Mouse (Mus musculus): ENCODE data around the gene Trim2. TPM values are rescaled to one million over a fixed set of nuclear protein-coding genes. Genes with fewer than 3 reads are reported as not detected.

Gene Trim2
- total RNA-seq, 2 experiments from 2014 or later = 438 to 456 TPM

GRCm38 (mm10) chr3:84288931-84289330 is 17.7 kb downstream of the Trim2 start:
- DNase-seq (ENCODE audit: low spot score in 2 of 2) = peak in 1 of 2 experiments; percentile 65

DNA sequence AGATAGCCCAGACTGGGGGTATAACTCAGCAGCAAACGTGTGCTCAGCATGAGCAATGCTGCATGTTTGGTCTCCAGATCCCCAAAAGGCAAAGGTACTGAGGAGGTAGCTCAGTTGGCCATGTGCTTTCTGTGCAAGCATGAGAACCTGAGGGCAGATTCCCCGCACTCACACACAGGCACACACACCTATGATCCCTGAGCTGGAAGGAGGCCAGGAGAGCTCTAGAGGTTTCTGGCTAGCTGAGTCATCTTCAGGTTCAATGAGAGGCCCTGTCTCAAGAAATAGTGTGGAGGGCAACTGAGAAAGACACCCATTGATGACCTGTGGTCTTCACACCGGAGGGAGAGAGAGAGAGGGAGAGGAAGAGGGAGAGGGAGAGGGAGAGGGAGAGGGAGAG is 19.4 kb downstream of the Trim2 start:
- DNase-seq (ENCODE audit: low spot score in 2 of 2) = no peak

DNA sequence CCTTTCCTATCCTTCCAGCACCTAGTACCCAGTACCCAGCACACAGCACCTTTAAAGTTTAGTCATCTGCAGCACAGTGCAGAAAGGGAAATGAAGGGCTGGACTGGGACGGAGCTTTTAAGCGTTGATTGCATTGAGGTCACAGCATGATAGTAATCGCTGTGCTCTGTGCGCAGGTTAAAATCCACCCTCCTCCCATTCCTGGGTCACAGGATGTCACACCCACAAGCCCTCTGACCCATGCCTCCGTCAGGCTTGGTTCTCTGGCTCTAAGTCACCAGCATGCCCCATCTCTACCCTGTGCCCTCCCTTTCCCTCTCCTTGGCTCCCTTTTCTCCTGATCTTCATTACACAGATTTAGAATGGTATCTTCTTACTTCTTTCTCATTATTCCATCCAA is 20.4 kb downstream of the Trim2 start:
- no peak for DNase-seq (ENCODE audit: low spot score in 2 of 2)

DNA sequence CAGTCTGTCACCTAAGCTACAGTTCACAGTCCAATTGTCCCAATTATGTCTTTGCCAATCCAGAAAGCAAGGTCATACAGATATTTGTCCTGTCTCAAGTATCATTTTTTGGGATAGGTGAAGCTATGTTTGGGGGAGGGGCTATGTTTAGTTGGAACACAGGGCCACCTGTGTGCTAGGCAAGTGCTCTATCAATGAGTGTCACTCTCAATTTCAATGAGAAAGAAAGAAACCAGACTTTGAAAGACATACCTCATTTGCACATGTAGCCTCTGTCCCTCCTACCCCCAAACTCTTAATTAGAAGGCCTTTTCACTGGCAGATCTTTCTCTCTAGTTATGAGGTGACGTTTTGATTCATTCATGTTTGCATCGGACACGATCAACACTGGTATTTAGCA is 21.9 kb downstream of the Trim2 start:
- no peak for DNase-seq (ENCODE audit: low spot score in 2 of 2)

DNA sequence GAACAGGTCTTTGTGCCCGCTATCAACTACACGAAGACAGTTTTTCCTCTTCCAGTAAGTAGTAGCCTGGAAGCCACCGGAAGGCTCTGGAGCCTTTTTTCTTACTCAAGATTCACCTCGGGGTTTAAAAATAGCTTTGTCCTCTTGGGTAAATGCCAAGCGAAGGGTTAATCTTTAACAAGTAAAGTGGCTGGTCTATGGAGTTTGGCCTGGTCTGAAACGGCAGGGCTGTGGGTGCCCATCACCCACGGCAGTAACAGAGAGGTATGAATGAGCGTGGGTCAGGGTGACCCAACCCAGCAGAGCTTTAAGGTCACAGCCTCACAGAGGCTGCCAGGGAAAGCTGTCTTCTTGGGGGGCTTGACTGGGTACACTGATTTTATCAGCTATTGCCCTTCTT is 23.2 kb downstream of the Trim2 start:
- no peak for DNase-seq (ENCODE audit: low spot score in 2 of 2)

DNA sequence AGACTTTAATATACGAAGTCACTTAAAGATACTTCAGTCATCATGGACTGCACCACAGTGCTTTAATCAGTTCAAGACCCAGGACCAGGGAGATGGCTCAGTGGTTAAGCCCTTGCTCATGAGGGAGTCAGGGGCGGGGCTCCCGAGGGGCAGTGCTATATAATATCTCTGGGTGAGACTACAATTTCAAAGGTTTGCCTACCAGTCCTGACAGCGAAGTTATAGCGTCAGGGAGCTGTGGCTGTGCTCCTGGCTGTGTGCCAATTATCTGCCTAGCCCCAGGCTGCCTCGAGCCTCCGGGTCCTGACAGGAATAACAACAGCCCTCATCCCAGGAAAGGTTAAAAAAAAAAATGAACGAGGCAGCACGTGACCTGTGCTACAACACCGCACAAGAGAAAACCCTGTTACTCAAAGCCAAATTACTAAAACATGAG is 24.7 kb downstream of the Trim2 start:
- DNase-seq (ENCODE audit: low spot score in 2 of 2) = no peak

- DNase-seq (ENCODE audit: low spot score in 2 of 2) = no peak
These were observed 27.9 kb downstream of the Trim2 start for GRCm38 (mm10) chr3:84278809-84279208.

DNA sequence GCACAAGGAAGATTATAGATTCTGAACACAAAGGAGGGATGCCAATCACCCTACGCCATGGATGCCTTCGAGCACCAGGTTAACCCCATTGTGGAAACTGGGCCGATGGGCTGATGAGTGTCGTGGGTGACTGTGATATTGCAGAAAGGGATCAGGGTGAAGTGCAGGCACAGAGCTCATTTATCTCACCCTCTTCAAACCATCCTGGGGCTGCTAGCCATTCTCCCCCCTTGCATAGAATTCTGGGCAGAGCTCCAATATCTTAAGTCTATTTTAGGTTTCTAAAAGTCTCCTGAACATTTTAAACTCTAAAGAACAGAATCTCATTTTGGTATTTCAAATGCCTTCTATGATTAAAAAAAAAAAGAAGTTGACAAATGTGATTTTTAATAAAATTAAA is 31.6 kb downstream of the Trim2 start:
- DNase-seq (ENCODE audit: low spot score in 2 of 2) = no peak

DNA sequence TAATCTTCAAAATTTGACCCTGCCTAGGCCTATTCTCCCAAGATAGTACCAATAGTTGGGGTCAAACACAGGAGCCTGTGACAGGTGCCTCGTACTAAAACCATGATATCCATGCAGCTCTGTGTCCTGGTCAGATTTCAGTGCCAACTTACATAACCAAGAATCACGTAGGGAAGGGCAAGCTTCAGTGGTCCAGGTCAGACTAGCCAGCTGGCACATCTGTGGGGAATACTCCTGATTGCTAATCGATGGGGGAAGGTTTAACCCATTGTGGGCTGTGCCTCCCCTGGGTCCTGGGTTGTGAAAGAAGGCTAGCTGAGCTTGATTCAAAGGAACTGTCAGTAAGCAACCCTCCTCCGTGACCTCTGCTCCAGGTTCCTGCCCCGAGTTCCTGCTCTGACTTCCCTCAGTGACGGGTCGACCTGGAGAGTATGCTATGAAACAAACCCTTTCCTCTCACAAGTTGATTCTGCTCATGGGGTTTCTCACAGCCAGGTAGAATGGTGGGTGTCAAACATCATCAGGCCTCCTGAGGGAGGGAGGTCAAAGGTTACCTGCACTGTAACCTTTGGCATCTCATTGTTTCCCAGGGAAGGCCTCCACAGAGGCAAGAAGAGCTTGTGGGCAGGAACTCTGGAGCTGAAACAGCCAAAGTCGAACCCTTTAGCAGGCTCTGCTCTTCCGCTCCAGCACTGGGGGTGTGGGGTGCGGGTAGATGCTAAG is 34.2 kb downstream of the Trim2 start:
- no peak for DNase-seq (ENCODE audit: low spot score in 2 of 2)

DNA sequence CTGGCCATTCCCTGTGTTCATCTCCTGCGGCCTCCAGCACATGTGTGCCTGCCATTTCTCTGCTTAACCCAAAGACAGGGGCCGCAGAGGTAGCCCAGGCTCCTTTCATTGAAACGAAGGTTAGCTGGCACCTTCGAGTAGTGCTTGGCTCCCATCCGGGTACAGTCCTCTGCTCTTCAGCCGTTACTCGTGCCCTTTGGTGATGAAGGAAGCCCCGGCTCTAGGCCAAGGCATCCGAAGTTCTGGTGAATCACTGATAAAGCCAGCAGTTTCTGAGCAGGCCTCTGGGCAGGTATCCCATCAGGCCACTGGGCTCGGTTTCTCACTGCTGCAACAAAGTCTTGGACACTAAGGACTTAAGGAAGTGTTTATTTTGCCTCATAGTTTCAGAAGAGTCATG is 34.9 kb downstream of the Trim2 start:
- DNase-seq (ENCODE audit: low spot score in 2 of 2) = no peak

GRCm38 (mm10) chr3:84271058-84271457 is 35.6 kb downstream of the Trim2 start:
- DNase-seq (ENCODE audit: low spot score in 2 of 2) = no peak

GRCm38 (mm10) chr3:84270624-84270995 is 36.1 kb downstream of the Trim2 start:
- DNase-seq (ENCODE audit: low spot score in 2 of 2) = no peak

DNA sequence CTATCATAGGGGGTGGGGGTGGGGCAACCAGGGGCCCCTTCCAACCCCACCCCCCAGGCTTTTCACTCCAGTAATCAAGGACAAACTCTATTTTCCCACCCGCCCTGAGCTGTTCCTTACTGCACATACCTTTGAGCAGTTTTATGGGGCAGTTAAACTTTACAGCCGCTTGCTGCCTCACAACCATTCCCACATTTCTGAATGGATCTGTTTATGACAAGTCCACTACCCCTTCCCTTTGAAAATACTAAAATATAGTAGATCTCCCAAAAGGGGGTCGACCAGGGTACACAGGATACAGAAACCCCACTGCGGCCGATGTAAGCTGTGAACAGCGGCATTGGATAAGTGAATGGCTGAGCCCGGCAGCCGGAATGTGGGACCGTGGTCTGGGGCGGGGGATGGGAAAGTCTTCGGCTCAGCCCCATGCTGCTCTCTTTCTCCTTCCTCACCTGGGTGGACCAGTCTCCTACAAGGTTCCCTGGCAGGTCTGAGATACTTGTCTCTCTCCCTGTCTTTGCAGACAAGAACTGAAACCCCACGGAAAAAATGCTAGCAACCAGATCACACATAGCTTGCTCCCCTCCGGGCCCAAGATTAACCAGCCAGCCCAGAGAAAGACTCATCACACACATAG is 36.6 kb downstream of the Trim2 start:
- no peak for DNase-seq (ENCODE audit: low spot score in 2 of 2)

DNA sequence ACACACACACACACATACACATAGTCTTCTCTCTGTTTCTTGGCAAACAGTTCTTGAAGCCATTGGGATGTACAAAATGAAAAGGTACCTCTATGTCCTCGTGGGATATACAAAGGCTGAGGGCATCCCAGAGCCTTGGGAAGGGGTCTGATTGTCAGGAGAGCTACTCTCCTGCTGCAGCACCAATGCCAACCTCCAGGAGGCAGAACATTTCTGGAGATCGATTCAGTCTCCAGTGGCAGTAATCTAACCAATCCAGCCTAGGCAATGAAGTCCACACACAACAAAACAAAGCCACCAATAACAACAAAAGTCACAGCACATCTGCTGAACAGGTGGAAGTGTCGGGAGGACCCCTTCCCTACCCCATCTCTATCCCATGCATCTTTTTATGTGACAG is 38.2 kb downstream of the Trim2 start:
- no peak for DNase-seq (ENCODE audit: low spot score in 2 of 2)

DNA sequence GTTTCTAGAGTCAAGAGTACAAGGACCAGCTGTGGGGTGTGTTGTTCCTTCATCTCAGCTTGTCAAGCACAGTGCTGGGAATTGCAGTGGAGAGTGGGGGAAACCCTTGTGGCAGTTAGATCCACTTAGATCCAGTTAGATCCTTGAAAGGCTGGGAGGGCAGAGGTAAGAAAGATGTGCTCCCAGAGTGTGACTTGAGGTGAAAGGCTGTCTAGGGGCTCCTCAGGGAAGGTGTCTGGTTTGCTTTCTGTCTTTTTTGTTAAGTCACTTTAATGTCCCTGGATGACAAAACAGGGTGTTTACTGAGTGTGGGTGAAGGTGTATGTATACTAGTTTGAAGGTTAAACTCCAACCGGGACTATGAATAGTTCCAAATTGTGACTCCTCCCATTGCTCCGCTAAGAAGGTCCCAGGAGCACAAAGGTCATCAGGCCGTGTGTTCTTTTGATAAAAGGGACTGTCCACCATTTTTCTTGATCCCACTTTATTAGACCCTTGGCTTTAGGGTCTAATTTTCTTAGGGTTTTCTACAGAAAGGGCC is 40.2 kb downstream of the Trim2 start:
- DNase-seq (ENCODE audit: low spot score in 2 of 2) = no peak

- no peak for DNase-seq (ENCODE audit: low spot score in 2 of 2)
These were observed 41.6 kb downstream of the Trim2 start for GRCm38 (mm10) chr3:84265084-84265483.

DNA sequence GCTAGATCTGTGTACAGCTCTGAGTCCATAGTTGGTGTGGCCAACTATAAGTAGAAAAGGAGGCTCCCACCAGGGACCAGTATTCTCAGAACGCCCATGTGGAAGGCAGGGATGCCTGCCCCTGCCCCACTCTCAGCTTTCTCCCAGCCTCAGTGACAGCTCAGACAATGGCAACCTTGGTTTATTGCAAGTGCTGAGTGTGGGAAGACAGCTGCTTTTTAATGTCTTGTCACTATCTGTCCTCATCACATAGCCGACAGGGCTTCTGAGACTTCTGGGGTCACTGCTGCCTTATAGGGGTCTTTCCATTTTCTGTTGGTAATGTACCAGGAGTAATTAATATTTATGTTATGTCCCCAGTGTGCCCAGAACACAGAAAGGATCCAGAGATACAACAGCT is 42.3 kb downstream of the Trim2 start:
- DNase-seq (ENCODE audit: low spot score in 2 of 2) = no peak

GRCm38 (mm10) chr3:84262804-84263203 is 43.9 kb downstream of the Trim2 start:
- DNase-seq (ENCODE audit: low spot score in 2 of 2) = no peak

DNA sequence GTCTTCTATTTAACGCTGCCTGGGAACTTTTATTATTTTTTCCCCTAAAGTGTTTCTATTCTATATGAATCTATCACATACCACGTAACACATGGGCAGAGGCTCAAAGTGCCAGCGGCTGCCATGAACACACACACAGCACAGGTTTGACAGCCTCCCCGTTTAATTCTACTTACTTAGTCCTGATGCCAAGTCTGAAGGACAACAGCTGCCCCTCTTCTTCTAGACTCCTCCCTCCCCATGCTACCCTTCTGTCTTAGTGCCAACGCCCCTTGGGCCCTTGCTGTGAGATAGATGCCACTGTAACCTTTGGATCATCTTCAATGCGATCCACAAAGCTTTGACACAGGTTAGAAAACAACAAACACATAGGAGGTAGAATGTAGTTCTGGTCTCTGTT is 44.8 kb downstream of the Trim2 start:
- DNase-seq (ENCODE audit: low spot score in 2 of 2) = no peak

DNA sequence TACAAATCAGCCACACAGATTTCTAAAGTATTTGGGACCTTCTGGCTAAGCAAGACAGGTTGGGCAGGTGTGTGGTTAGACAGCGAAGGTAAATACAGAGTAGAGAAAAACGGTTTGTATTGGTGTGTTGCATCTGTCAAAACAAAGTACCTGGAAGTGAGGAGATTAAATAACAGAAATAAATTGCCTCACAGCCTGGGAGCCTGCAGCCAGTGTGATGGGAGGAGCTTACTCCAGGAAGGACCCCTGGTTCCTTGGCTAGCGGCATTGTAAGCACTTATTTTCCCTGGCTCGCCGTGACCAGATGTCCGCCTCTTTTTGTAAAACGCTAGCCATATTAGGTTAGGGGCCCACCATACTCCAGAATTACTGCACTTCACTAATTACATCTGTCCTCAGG is 45.8 kb downstream of the Trim2 start:
- DNase-seq (ENCODE audit: low spot score in 2 of 2) = no peak

GRCm38 (mm10) chr3:84260024-84260535 is 46.6 kb downstream of the Trim2 start:
- DNase-seq (ENCODE audit: low spot score in 2 of 2) = no peak

DNA sequence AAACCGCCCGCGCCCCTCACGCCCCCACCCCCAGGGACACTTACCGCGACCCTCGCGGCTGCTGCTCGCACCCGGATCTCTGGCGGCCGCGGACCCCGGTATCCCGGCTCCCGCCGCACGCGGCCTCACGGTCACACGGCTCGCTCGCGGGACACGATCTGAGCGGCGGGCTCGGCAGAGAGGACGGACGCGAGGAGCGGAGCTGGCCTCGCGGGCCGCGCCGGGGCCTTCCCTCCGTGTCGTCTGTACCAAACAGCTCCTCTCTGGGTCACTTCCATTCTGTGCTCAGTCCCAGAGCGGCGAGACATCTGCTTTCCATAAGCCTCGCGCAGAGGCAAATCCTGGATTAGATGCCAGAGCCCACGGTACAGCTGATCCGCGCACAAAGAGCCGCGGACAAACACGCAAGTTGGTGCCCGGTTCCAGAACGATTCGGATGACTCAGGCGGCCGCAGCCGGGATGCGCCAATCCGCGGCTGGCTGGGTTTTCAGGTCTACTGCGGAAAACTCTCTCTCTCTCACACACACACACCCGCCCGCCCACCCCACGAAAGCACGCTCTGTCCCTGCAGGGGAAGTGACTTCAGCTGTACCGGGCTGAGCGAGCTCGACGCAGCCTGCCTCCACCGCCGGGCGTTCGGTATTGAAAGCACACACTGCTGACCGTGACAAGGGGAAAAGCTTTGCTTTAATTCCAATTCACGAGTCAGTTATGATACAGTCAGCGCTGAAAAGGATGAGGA is 47.2 kb downstream of the Trim2 start:
- peak; percentile 79 to 89 for DNase-seq (ENCODE audit: low spot score in 2 of 2)

Measured in layer of hippocampus, adult 18-20 months (tissue).